Mouse (Mus musculus): ENCODE data around the gene Olfr56. TPM values are rescaled to one million over a fixed set of nuclear protein-coding genes. Genes with fewer than 3 reads are reported as not detected.

Olfr56 gene
- polyA plus RNA-seq, 1 experiment from 2014 or later, result not detected

DNA sequence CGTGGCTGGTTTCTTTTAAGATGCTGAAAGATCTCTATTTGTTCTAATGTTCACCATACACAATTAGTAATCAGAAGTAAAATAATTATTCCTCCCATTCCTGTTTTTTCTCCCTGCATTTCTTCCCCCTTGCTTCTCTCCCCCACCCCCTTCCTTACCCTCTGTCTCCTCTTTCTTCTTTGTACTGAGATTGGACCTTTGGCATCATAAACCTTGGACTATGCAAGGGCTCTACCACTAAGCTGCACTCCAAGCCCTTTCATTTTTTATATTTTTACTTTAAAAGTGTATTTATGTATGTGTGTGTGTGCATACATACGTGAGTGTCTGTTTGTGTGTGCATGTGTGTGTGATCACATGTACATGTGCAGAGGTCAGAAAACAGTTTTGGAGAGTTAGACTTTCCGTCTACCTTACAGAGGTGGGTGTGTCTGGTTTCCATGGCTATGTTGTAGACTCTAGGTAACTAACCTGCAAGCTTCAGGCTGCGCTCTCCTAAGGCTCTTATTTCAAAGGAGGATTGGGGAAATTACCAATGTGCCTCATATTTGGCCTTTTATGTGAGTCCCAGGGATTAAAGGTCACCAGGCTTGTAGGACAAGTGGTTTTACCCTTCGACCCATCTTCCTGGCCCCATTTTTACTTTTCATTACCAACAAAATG lies 110.4 kb downstream of the Olfr56 start:
- H3K4me1 ChIP-seq (replicated peaks), result peaks cover 8% of the 10 kb centered on the region
- no peaks in the 10 kb centered on the region for H3K27me3 ChIP-seq (ENCODE audit: insufficient read depth, poor library complexity, severe bottlenecking)
- H3K4me3 ChIP-seq, result no peak overlapping the region
- no peaks in the 10 kb centered on the region for H3K9me3 ChIP-seq
- H3K27ac ChIP-seq, result no peak overlapping the region
- H3K36me3 ChIP-seq, result no peaks in the 10 kb centered on the region
- 84% methylated on average over 5 of the region's 5 CpGs for WGBS
- DNase-seq (ENCODE audit: low spot score), result no peak

DNA sequence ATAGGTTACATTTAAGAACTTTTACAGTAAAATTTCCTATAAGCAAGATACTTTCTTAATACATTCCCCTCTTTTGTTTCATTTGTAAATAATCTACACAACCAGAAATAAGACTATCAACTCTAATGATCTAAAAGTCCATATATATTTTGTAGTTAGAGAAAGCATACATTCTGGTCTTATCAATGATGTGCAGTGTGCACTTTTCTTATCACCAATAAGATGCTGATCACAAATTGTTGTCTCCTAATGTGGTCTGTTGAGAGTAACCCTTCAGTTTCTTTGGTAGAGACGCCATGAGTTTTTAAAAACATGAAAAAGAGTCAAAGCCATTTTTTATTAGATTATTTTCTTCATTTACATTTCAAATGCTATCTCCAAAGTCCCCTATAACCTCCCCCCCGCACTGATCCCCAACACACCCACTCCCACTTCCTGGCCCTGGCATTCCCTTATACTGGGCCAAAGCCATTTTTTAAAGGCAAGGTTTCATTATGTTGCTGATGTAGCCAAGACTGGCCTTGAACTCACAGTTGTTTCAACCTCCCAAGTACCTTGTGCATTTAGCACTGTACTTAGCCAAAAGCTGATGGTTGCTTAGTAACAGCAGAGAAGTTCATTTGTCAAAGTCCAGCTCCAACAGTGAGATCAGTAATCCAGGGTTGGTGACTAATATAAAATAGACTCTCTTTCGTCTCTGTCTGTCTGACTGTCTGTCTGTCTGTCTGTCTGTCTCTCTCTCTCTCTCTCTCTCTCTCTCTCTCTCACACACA lies 111.2 kb downstream of the Olfr56 start:
- no peaks in the 10 kb centered on the region for H3K9me3 ChIP-seq
- WGBS, result 92% methylated on average over 3 of the region's 3 CpGs
- H3K36me3 ChIP-seq, result no peaks in the 10 kb centered on the region
- no peaks in the 10 kb centered on the region for H3K27me3 ChIP-seq (ENCODE audit: insufficient read depth, poor library complexity, severe bottlenecking)
- peaks cover 8% of the 10 kb centered on the region for H3K4me1 ChIP-seq (replicated peaks)
- H3K27ac ChIP-seq, result no peak overlapping the region
- DNase-seq (ENCODE audit: low spot score), result no peak
- no peak overlapping the region for H3K4me3 ChIP-seq

DNA sequence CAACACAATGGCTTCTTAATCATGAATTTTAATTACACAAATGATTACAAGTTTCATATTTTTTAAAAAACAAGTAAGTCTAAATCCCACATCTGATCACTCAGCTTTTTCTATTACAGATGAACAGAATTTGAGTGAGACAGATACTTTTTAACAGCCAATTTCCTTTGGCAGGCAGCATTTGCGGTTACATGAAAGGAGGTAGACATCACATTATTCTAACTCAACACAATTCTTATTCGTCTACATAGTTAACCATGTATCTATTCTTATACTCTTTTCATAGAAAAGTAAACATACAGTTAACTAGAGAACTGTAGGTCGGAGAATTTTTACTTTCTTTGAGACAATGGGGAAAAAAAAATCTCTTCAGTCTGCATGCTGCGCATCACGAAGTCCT lies 111.9 kb downstream of the Olfr56 start:
- WGBS, result 94% methylated on average over 5 of the region's 5 CpGs
- no peak for DNase-seq (ENCODE audit: low spot score)
- peaks cover 8% of the 10 kb centered on the region for H3K4me1 ChIP-seq (replicated peaks)

DNA sequence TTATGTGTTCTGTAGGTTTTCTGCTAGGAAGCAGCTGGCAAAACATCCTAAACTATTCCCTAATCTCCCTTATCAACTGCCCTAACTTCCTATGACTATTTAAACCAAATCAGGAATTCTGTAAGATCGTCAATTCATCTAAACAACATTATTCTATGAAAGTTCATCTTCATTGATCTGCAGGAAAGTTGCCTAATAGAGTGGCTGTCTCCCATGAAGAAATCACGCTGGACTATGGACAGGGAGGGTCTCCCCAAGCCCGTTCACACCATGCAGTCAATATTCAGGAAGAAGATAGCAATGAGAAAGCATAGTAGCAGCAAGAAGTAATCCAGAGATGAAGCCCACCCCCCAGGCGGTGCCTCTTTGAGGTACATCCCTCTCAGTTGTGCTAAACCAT lies 112.5 kb downstream of the Olfr56 start:
- Histone ChIP-seq H3K27ac (no peak overlapping the region), H3K4me1 (replicated peaks) (peaks cover 8% of the 10 kb centered on the region), H3K4me3 (no peak overlapping the region), H3K27me3 (ENCODE audit: insufficient read depth, poor library complexity, severe bottlenecking) (no peaks in the 10 kb centered on the region), H3K36me3 (no peaks in the 10 kb centered on the region), H3K9me3 (no peaks in the 10 kb centered on the region)
- no peak for DNase-seq (ENCODE audit: low spot score)
- WGBS, result 83% methylated on average over 4 of the region's 4 CpGs

More for the DNA sequence above, 111.9 kb downstream of the Olfr56 start:
- H3K9me3 ChIP-seq, result no peaks in the 10 kb centered on the region
- H3K27me3 ChIP-seq (ENCODE audit: insufficient read depth, poor library complexity, severe bottlenecking), result no peaks in the 10 kb centered on the region
- H3K4me3 ChIP-seq, result no peak overlapping the region
- no peaks in the 10 kb centered on the region for H3K36me3 ChIP-seq
- H3K27ac ChIP-seq, result no peak overlapping the region

DNA sequence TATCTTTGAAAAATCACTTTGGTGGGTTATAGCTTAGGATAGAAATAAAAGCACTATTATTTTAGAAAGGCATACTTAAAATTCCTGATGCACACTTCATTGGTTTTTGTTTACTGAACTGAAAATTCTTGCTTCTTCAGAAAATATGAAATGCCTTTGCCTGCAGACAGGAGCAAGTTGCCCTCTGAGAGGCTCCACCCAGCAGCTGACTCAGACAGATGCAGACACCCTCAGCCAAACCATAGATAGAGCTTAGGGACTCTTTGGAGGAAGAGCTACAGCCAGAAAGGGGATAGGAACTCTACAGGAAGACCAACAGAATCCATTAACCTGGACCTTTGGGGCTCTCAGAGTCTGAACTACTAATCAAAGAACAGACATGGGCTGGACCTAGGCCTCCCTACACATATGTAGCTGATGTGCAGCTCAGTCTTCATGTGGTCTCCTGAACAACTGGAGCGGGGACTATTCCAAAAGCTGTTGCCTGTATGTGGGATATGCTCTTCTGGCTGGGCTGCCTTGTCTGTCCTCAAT lies 113.4 kb downstream of the Olfr56 start:
- Histone ChIP-seq H3K9me3 (no peaks in the 10 kb centered on the region), H3K4me3 (no peak overlapping the region), H3K36me3 (no peaks in the 10 kb centered on the region), H3K27ac (no peak overlapping the region), H3K27me3 (ENCODE audit: insufficient read depth, poor library complexity, severe bottlenecking) (no peaks in the 10 kb centered on the region), H3K4me1 (replicated peaks) (peaks cover 8% of the 10 kb centered on the region)
- WGBS, result 95% methylated on average over 1 of the region's 1 CpGs
- no peak for DNase-seq (ENCODE audit: low spot score)

GRCm38 (mm10) chr11:49092786-49093185 lies 114.1 kb downstream of the Olfr56 start:
- no peaks in the 10 kb centered on the region for H3K36me3 ChIP-seq
- no peak overlapping the region for H3K4me3 ChIP-seq
- WGBS, result 87% methylated on average over 2 of the region's 2 CpGs
- H3K4me1 ChIP-seq (replicated peaks), result peaks cover 8% of the 10 kb centered on the region
- no peaks in the 10 kb centered on the region for H3K9me3 ChIP-seq
- H3K27me3 ChIP-seq (ENCODE audit: insufficient read depth, poor library complexity, severe bottlenecking), result no peaks in the 10 kb centered on the region
- DNase-seq (ENCODE audit: low spot score), result no peak
- no peak overlapping the region for H3K27ac ChIP-seq

- Histone ChIP-seq H3K27me3 (ENCODE audit: insufficient read depth, poor library complexity, severe bottlenecking) (no peaks in the 10 kb centered on the region), H3K4me1 (replicated peaks) (no peaks in the 10 kb centered on the region), H3K9me3 (no peaks in the 10 kb centered on the region), H3K27ac (no peak overlapping the region), H3K4me3 (no peak overlapping the region), H3K36me3 (no peaks in the 10 kb centered on the region)
- WGBS, result 91% methylated on average over 6 of the region's 6 CpGs
- no peak for DNase-seq (ENCODE audit: low spot score)
Observed at GRCm38 (mm10) chr11:49093861-49094660, 115.4 kb downstream of the Olfr56 start.

DNA sequence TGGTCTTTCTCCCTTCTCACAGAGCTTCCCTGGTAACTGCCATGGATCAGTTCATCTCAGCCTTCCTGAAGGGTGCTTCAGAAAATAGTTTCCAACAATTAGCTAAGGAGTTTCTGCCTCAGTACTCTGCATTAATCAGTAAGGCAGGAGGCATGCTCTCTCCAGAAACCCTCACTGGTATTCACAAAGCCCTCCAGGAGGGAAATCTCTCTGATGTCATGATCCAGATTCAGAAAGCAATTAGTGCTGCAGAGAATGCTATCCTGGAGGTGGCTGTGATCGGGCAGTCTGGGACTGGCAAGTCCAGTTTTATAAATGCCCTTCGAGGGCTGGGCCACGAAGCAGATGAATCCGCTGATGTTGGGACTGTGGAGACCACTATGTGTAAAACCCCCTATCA lies 116.7 kb downstream of the Olfr56 start:
- H3K36me3 ChIP-seq, result no peaks in the 10 kb centered on the region
- H3K9me3 ChIP-seq, result no peaks in the 10 kb centered on the region
- WGBS, result 89% methylated on average over 4 of the region's 4 CpGs
- H3K27me3 ChIP-seq (ENCODE audit: insufficient read depth, poor library complexity, severe bottlenecking), result no peaks in the 10 kb centered on the region
- no peak overlapping the region for H3K27ac ChIP-seq
- no peak overlapping the region for H3K4me3 ChIP-seq
- DNase-seq (ENCODE audit: low spot score), result no peak
- H3K4me1 ChIP-seq (replicated peaks), result no peaks in the 10 kb centered on the region

GRCm38 (mm10) chr11:49100409-49100808 lies 121.7 kb downstream of the Olfr56 start:
- Histone ChIP-seq H3K27ac (no peak overlapping the region), H3K36me3 (no peaks in the 10 kb centered on the region), H3K27me3 (ENCODE audit: insufficient read depth, poor library complexity, severe bottlenecking) (no peaks in the 10 kb centered on the region; the same call in 1 of the 2 replicates), H3K4me3 (no peak overlapping the region), H3K9me3 (no peaks in the 10 kb centered on the region), H3K4me1 (replicated peaks) (peaks cover 7% of the 10 kb centered on the region; the same call in 1 of the 2 replicates)
- no peak for DNase-seq (ENCODE audit: low spot score)
- WGBS, result 80% methylated on average over 3 of the region's 3 CpGs

DNA sequence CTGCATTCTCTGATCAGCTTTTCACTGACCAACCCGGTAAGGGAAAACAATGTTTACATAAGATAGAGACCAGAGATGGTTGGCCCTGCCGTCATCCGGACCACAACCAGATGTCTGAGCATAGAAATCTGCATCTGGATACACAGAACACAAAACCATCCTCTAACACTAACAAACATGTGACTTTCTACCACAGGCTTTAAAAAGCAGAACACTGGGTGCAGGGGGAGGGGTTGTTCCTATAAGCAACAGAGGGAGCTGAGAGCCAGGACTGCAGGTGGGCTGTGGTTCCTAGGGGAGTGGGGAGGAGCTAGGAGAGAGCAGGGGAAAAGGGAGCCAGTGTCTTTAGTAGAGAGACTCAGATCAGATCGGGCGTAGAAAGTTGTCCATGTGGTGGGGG lies 122.8 kb downstream of the Olfr56 start:
- no peak overlapping the region for H3K27ac ChIP-seq
- peaks cover 7% of the 10 kb centered on the region; the same call in 1 of the 2 replicates for H3K4me1 ChIP-seq (replicated peaks)
- WGBS, result 54% methylated on average over 5 of the region's 5 CpGs
- H3K36me3 ChIP-seq, result no peaks in the 10 kb centered on the region
- H3K9me3 ChIP-seq, result no peaks in the 10 kb centered on the region
- no peak overlapping the region for H3K4me3 ChIP-seq
- no peaks in the 10 kb centered on the region; the same call in 1 of the 2 replicates for H3K27me3 ChIP-seq (ENCODE audit: insufficient read depth, poor library complexity, severe bottlenecking)
- DNase-seq (ENCODE audit: low spot score), result no peak

DNA sequence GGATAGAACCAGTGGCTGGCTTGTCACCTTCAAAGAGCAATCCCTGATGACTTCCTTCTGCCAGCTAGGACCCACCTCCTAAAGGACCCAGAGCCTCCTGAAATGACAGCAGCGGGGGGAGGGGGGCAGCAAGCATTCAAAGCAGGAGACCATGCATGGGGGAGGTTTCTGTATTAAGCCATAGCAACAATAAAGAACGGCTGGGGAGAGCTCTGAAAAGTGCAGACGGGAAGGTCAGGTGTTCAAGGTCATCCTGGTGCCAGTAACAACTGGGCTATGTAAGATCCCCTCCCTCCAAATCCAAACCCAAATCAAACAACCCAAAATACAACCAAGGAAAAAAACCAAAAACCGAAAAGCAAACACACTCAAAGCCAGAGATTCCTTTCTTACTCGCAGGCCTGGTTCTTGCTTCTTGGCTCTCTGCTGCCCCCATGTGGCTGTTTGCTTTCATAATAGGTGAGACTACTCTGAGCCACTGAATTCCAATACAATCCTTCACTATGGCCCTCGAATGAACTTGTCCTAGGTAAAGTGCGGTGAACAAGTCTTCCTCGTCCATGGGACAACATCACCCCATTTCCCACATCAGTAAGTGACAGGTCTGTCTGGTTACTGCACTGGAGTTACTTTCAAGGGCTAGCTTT lies 124.5 kb downstream of the Olfr56 start:
- Histone ChIP-seq H3K4me3 (no peak overlapping the region), H3K27ac (no peak overlapping the region), H3K9me3 (no peaks in the 10 kb centered on the region), H3K27me3 (ENCODE audit: insufficient read depth, poor library complexity, severe bottlenecking) (no peaks in the 10 kb centered on the region; the same call in 1 of the 2 replicates), H3K36me3 (no peaks in the 10 kb centered on the region), H3K4me1 (replicated peaks) (peaks cover 7% of the 10 kb centered on the region; the same call in 1 of the 2 replicates)
- DNase-seq (ENCODE audit: low spot score), result peak; percentile 82
- 20% methylated on average over 8 of the region's 8 CpGs for WGBS

DNA sequence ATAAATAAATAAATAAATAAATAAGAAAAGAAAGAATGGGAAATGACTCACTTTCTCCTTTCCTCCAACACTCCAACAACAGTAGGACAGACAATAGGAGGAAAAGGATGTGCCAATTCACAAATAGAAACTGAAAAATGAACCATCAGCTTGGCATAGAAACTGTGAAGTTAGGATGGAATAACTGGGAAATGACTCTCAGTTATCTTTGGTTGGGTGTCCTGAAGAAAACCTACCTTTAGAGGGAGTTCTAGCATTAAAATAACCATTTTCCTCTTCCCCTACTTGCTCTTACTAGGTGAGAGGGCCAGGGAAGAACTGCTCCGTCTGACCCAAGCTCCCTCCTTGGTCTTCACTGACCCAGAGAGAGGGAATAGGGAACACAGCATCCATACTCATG lies 127.1 kb downstream of the Olfr56 start:
- H3K27me3 ChIP-seq (ENCODE audit: insufficient read depth, poor library complexity, severe bottlenecking), result no peaks in the 10 kb centered on the region; the same call in 1 of the 2 replicates
- WGBS, result 71% methylated on average over 1 of the region's 1 CpGs
- no peak overlapping the region for H3K27ac ChIP-seq
- no peak overlapping the region for H3K4me3 ChIP-seq
- peaks cover 7% of the 10 kb centered on the region; the same call in 1 of the 2 replicates for H3K4me1 ChIP-seq (replicated peaks)
- H3K36me3 ChIP-seq, result no peaks in the 10 kb centered on the region
- no peak for DNase-seq (ENCODE audit: low spot score)
- no peaks in the 10 kb centered on the region for H3K9me3 ChIP-seq
